Mouse (Mus musculus) thymus, adult 2 months (tissue): ENCODE data around the gene Spryd7. TPM values are rescaled to one million over a fixed set of nuclear protein-coding genes. Genes with fewer than 3 reads are reported as not detected.
A peak's percentile ranks its signal among the peaks of the same experiment; 100 is the strongest.

Source experiments
- DNase-seq: peaks from one replicate; pipeline ENCODE4 v3.0.0; 2021
- H3K27ac ChIP-seq: fragments of 200-500 bp; 2 replicates; pipeline ENCODE4 v1.5.1; 2012; ENCODE audit warnings: low read length, control low read depth; ENCODE audit not compliant: control insufficient read depth, insufficient read depth
- H3K27me3 ChIP-seq: fragments of 200-500 bp; 2 replicates; pipeline ENCODE4 v1.6.1; 2012; ENCODE audit warnings: mild to moderate bottlenecking, low read length, moderate library complexity, mixed read lengths; ENCODE audit not compliant: control insufficient read depth, insufficient read depth
- H3K36me3 ChIP-seq: fragments of 200-500 bp; 2 replicates; pipeline ENCODE4 v1.6.1; 2012; ENCODE audit warnings: mild to moderate bottlenecking, low read length, moderate library complexity; ENCODE audit not compliant: control insufficient read depth, insufficient read depth
- H3K4me1 ChIP-seq: fragments of 200-500 bp; replicated peaks from 2 replicates; pipeline ENCODE4 v1.6.1; 2012; ENCODE audit warnings: low read length; ENCODE audit not compliant: control insufficient read depth, insufficient read depth
- H3K4me3 ChIP-seq: fragments of 200-500 bp; 2 replicates; pipeline ENCODE4 v1.5.1; 2012; ENCODE audit warnings: mild to moderate bottlenecking, low read length, control low read depth, moderate library complexity; ENCODE audit not compliant: control insufficient read depth, insufficient read depth
- CTCF ChIP-seq: fragments of 200-500 bp; IDR thresholded peaks from 2 replicates; pipeline ENCODE4 v1.5.1; 2012; ENCODE audit warnings: mild to moderate bottlenecking, control low read depth, low read length, moderate library complexity, borderline replicate concordance; ENCODE audit not compliant: control insufficient read depth, poor library complexity, insufficient read depth; ENCODE audit errors: extremely low read depth
- POLR2A ChIP-seq: fragments of 200-500 bp; IDR thresholded peaks from 2 replicates; pipeline ENCODE4 v1.6.1; 2012; ENCODE audit warnings: mild to moderate bottlenecking, low read length, control low read depth, moderate library complexity; ENCODE audit not compliant: control insufficient read depth, poor library complexity, insufficient read depth; ENCODE audit errors: extremely low read depth
- WGBS: fragments of 180-500 bp; shearing (Covaris S2); methylation state at CpG from one replicate; pipeline ENCODE4 v1.1.7; 2018; 5-methylcytosine and 5-hydroxymethylcytosine counted together
- polyA plus RNA-seq: library from polyadenylated mRNA; depleted of rRNA; stranded (reverse); fragments of >200 nt; gene quantifications from 2 replicates; pipeline ENCODE4 v1.2.3, GENCODE M21; 2012; rRNA removed

Spryd7 gene
- polyA plus RNA-seq, 1 experiment: 8.7 TPM

DNA sequence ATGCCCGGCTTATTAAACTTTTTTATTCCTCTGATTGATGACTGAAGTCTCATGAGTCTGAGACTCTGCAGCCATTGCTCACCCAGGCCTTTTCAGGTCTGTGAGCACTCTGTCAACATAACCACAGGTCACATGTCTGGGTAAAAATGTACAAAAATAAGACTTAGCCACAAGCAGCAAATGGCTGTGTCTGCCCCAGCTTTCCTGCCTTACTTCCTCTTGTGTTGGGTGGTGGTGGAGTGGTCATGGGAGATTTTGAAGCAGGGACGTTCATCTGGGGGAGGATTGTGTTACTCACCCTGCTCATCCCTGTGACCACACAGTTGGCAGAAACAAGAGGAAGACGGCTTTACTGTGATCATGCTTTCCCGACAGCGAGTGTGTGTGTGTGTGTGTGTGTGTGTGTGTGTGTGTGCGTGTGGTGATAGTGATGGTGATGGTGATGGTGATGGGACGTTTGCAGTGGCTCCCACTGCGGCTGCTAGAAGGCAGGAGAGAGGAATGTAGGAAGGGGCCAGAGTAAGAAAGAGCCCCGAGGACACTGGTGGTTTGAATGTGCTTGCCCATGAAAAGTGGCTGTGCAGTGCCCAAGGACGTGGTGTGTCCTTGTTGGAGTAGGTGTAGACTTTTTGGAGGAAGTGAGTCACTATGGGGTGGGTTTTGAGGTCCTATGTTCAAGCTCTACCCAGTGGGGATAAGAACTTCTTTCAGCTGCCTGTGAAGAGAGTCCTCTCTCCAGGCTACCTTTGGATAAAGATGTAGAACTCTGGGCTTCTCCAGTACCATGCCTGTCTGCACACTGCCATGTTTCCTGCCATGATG is 37.8 kb downstream of the Spryd7 start:
- Histone ChIP-seq H3K4me1 (peaks cover 4% of the 10 kb centered on the region; the same call in 1 of the 2 replicates), H3K4me3 (no peak overlapping the region), H3K36me3 (no peaks in the 10 kb centered on the region), H3K27me3 (no peaks in the 10 kb centered on the region), H3K27ac (no peak overlapping the region)
- no peak for DNase-seq
- WGBS: 20% methylated on average over 10 of the region's 10 CpGs
- TF ChIP-seq POLR2A (no peak), CTCF (no peak)

DNA sequence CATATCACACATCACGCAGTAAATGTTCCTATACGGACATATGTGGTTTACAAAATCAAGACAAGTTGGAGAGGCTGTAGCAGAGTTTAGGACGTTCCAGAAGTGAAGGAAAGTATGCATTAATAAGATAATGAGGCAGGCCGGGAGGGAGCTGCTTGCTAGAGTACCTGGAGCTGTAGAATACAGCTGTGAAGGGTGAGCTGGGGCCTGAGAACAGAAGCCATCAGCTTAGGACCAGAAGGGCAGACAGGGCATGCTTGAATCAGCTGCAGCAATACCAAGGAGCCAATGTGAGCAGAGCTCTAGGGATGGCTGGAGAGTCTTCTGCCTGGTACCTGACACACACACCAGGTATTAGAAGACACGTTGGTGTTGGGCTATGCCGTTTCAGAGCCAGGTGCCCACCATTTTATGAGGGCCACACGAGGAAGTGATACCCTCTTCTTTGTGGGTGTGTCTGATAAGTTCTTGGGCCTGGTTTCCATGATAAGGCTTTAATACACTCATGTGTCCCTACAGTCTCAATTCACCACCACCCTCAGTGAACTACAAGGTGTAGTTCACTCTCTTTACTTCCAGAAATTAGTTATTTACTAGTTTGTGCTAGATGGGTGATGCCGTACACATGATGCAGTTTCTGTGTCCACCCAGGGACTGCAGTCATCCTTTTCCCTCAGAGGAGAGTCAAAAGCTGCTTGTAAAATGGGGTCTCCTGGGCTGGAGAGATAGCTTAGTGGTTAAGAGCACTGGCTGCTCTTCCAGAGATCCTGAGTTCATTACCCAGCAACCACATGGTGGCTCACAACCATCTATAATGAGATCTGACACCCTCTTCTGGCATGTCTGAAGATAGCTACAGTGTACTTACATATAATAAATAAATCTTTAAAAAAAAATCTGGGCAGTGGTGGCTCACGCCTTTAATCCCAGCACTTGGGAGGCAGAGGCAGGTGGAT is 39.9 kb downstream of the Spryd7 start:
- Histone ChIP-seq H3K4me3 (no peak overlapping the region), H3K4me1 (peaks cover 4% of the 10 kb centered on the region; the same call in 1 of the 2 replicates), H3K27ac (no peak overlapping the region), H3K36me3 (no peaks in the 10 kb centered on the region), H3K27me3 (no peaks in the 10 kb centered on the region)
- TF ChIP-seq POLR2A (no peak), CTCF (no peak)
- 93% methylated on average over 9 of the region's 9 CpGs for WGBS
- DNase-seq: no peak

DNA sequence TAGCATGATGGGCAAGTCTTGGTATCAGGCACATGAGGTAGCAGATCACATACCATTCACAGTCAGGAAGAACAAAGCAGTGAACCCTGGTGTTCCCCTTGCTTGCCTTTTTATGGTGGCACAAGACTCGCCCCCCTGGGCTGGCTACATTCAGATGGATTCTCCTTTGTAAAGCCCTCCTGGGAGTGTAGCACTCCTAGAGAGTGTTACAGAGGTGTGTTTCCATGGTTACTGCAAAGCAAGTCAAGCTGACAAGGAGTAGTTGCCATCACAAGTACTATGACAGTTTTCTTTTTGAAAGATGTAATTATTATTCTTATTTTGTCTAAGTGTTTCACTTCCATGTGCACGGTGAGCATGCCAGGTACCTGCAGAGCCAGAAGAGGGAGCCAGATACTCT is 45.2 kb downstream of the Spryd7 start:
- Histone ChIP-seq H3K36me3 (no peaks in the 10 kb centered on the region), H3K27ac (no peak overlapping the region), H3K27me3 (no peaks in the 10 kb centered on the region), H3K4me3 (no peak overlapping the region), H3K4me1 (no peaks in the 10 kb centered on the region)
- DNase-seq: no peak
- TF ChIP-seq CTCF (no peak), POLR2A (no peak)
- 92% methylated on average over 2 of the region's 2 CpGs for WGBS

DNA sequence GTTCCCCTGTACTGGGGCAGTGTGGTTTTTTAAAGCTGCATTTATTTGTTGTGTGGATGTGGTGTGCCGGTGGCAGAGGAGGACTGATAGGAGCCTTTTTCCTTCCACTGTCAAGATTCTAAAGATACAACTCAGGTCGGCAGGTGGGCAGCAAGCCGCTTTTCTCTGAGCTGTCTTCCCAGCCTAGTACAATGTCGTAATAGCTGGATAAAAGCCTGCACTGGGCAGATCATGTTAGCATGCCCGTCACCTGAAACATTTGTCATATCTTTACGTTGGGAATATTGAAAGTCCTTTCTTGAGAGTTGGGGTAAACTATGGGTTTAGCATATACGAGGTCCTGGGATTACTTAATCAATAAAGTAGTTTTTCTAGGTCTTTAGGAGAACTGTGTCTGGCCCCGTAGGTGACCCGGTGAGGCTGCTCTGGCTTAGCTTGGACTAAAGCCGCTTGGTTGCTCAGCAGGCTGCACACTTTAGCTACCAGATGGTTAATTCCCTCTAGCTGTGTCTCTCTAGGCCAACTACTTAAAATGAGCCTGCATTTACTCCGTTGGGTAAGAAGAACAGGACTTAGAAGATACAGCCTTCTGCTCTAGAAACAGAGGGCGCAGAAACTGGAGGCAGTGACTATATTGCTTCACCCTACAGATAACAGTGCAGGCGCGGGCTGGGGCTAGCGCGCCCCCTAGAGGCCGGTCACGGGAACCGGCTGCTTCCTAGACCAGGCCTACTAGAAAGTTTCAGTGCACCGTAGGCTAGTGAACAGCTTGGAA is 58.8 kb downstream of the Spryd7 start:
- H3K27me3 ChIP-seq: no peaks in the 10 kb centered on the region
- H3K36me3 ChIP-seq: no peaks in the 10 kb centered on the region
- no peak overlapping the region for H3K4me3 ChIP-seq
- 42% methylated on average over 20 of the region's 20 CpGs for WGBS
- H3K4me1 ChIP-seq: no peaks in the 10 kb centered on the region
- TF ChIP-seq POLR2A (no peak), CTCF (peak; percentile 97)
- no peak overlapping the region for H3K27ac ChIP-seq
- DNase-seq: peak; percentile 77

DNA sequence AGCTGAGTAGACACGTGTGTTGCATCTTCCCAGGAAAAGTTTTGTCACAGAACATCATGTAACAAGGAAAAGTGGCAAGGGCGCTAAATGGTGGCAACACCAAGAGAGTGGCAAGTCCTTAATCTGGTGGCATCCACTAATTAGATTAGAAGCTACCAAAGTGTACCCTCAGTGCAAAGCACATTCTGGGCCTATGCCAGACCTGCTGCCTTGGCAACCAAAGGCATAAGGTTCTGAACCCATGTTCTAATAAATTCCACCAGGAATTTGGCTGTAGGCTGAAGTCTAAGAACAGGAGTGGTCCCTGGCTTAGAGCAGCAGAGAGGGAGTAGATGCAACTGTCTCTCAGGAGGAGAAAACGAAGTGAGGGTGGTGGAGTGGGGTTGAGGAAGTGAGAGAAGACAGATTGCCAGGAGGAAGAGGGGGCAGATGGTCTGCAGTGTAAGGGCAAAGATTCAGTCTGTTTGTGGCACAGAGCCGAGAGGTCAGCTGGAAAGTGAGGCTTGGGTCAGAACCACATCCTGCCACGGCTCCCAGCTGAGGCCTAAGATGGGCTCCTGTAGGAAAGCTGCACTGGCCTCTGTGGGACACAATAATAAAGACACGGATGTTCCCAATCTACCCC is 63.1 kb downstream of the Spryd7 start:
- Histone ChIP-seq H3K27me3 (no peaks in the 10 kb centered on the region), H3K36me3 (no peaks in the 10 kb centered on the region), H3K4me1 (no peaks in the 10 kb centered on the region), H3K4me3 (no peak overlapping the region), H3K27ac (no peak overlapping the region)
- no peak for DNase-seq
- 58% methylated on average over 6 of the region's 6 CpGs for WGBS
- TF ChIP-seq CTCF (no peak), POLR2A (no peak)

Other genes starting within 250 kb of the Spryd7 start
- 2.5 and 3.4 TPM in 2 replicates for gene Arl11, start 247.1 kb downstream of the Spryd7 start, polyA plus RNA-seq
- 1.6 and 2.0 TPM in 2 replicates for gene Ebpl, start 196.4 kb downstream of the Spryd7 start, polyA plus RNA-seq
- 14.4 TPM in 2 replicates for gene Kpna3, start 117.0 kb downstream of the Spryd7 start, polyA plus RNA-seq
- 1.8 and 2.6 TPM in 2 replicates for gene Trim13, start 41.4 kb upstream of the Spryd7 start, polyA plus RNA-seq
- 0.11 and 0.28 TPM in 2 replicates for gene Kcnrg, start 50.6 kb upstream of the Spryd7 start, polyA plus RNA-seq